Mouse (Mus musculus): ENCODE measurements around the gene Hopx.
"Not testable (repeated sequence)": the region's sequence is repeated elsewhere in the genome, so short reads cannot be mapped to it uniquely, and the experiment has no call there.

Hopx gene

DNA sequence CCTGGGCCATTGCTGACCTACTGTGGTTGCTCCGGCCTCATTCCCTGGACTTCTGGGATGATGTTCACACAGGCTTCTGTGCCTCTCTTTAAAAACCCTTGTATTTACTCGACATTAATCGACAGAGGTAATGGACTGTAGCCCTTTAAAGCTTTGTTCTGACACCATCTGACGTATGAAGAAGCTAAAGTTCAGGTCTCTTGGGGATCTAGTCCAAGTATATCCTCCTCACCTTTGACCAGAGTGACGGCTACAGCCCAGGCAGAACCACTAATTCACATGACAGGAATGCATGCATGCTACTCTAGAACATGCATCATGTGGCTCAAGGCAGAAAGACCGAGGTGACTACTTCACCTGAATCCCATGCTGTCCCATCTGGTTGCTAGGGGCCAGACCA, 14.2 kb downstream of the Hopx start:
- DNase-seq (ENCODE audit: low spot score in 2 of 2) = no peak

DNA sequence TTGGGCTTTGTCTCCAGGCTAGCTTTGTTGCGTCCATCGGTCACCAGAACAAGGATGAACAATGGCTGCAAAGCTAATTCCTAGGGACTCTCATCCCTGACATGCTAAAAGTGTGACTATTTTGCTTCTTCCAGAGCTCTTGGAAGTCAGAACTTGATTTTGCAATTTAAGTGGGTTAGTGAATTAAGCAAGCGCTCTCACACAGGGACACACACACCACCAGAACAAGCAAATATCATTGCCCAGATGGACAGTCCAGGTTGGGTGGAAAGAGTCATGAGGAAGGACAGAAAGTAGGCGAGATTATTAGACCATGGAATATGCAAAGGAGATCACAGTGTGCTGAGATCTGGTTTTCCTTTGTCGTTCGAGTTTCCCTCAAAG, 14.9 kb downstream of the Hopx start:
- no peak for DNase-seq (ENCODE audit: low spot score in 2 of 2)

DNA sequence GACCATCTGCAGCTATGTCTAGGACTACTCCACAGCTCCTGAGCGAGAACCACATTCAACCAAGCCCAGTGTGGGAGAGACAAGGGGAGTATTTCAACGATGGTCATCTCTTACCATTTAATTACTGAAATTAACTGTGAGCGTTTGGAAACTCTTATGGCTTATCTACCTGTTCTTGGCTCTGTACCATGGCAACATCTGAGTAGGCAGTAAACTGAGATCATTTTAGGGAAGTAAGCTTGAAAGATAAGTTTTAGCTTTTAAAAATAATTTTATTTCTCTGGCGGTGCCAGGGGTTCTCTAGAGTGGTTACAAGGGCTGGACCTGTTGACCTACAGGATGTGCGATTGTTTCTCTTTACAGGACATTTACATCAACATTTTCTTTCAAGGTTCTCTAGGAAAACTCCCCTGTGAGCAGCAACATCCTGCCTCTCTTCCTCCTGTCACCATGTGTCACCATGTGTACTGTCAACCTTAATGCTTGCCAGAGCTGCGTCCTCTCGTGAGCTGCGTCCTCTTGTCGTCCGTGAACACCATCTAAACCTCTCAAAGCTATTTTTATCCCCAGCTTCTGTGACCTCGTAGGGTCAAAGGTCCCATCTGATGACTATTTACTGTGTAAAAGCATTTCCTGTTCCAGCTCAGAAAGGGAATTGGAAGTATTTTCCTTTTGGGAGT, 15.5 kb downstream of the Hopx start:
- DNase-seq (ENCODE audit: low spot score in 2 of 2) = peak; percentile 48 to 51

GRCm38 (mm10) chr5:77098874-77099273, 16.0 kb downstream of the Hopx start:
- DNase-seq (ENCODE audit: low spot score in 2 of 2) = no peak

GRCm38 (mm10) chr5:77097686-77098085, 17.2 kb downstream of the Hopx start:
- DNase-seq (ENCODE audit: low spot score in 2 of 2) = no peak

- not testable (repeated sequence) for DNase-seq (ENCODE audit: low spot score in 2 of 2)
These were observed 18.7 kb downstream of the Hopx start for GRCm38 (mm10) chr5:77096194-77096593.

GRCm38 (mm10) chr5:77094510-77095491, 20.1 kb downstream of the Hopx start:
- DNase-seq (ENCODE audit: low spot score in 2 of 2) = peak; percentile 76 to 80

DNA sequence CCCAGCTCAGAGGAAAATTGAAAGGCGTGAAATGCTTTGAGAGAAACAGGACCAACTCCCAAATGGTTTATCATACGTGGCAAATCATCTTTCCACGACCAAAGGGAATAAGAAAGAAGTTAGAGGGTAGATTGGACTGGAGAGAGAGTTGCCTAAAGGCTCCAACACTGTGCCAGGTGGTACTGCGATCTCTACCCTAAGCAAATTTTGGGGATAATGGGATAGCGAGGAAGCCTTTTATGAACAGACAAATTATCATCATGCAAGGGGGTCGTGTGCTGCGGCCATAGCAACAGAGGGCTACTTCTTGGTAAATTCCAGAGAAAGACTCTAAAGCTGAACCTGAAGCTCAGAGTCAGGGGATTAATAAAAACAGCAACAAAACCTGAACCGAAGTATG, 21.0 kb downstream of the Hopx start:
- DNase-seq (ENCODE audit: low spot score in 2 of 2) = no peak

DNA sequence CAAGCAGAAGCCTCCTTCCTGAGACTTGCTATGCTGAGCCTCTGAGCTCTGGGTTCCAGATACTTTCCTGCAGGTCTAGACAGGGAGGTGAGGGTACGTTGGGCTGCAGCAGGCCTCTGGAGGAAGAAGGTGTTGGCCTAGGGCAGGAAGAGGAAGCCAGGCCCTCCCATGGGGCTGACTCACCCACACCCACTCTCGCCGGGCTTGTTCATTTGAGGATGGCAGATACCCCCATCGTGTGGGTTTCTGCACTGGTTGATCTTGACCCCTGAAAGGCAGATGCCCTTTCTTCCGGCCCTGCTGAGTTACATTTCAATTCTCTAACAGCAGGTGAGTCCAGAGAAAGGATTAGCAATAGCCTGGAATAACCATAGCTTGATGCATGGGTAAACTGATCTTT, 22.4 kb downstream of the Hopx start:
- no peak for DNase-seq (ENCODE audit: low spot score in 2 of 2)

GRCm38 (mm10) chr5:77091923-77092322, 23.0 kb downstream of the Hopx start:
- no peak for DNase-seq (ENCODE audit: low spot score in 2 of 2)

DNA sequence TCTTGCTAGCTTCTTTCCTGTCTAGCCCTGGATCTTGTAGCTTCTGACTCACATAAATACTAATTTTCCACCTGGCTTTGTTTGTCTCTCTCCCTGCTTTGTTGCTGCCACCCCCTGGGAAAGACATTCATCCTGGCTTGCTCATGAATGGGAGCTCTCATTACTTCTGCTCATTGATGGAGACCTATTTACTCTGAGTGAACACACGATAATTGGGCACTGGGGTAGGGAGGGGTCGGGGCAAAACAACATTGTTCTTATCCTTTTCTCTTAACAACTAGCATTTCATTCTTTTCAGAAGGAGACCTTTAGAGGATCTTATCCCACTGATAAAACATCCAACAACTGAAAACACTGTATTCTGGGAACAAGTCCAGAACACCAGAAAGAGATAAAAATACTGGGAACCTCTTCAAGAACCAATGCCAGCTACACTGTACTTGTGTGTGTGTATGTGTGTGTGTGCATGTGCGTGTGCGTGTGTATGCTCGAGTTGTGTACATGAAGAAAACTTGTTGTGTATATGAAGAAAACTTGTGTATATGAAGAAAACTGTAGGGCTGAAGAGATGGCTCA, 24.3 kb downstream of the Hopx start:
- peak in 1 of 2 experiments; percentile 30 for DNase-seq (ENCODE audit: low spot score in 2 of 2)

GRCm38 (mm10) chr5:77089901-77090300, 25.0 kb downstream of the Hopx start:
- DNase-seq (ENCODE audit: low spot score in 2 of 2) = no peak

- peak in 1 of 2 experiments; percentile 47 for DNase-seq (ENCODE audit: low spot score in 2 of 2)
These were observed 25.6 kb downstream of the Hopx start for GRCm38 (mm10) chr5:77089294-77089693.

GRCm38 (mm10) chr5:77087122-77087521, 27.8 kb downstream of the Hopx start:
- DNase-seq (ENCODE audit: low spot score in 2 of 2) = no peak

- no peak for DNase-seq (ENCODE audit: low spot score in 2 of 2)
These were observed 28.4 kb downstream of the Hopx start for GRCm38 (mm10) chr5:77086541-77086940.

GRCm38 (mm10) chr5:77085753-77086450, 29.0 kb downstream of the Hopx start:
- DNase-seq (ENCODE audit: low spot score in 2 of 2) = no peak

DNA sequence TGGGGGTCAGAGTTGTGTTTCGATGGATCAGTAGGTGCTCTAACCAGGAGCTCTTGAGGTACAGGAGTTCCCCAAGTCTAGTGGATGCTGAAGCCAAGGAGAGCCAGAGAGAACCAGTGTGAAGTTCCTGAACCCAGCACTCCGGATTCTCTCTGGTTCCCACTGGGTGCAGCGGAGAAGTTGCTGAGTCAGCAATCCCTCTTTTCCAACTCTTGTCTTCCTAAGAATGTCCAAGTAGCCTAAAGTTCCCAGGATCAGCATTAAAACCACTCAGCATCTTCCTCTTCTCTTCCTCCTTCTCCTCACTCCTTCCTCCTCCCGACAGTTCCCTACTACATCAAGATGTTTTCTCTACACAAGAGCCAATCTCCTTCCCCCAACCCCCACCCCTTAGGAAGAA, 30.5 kb downstream of the Hopx start:
- no peak for DNase-seq (ENCODE audit: low spot score in 2 of 2)

DNA sequence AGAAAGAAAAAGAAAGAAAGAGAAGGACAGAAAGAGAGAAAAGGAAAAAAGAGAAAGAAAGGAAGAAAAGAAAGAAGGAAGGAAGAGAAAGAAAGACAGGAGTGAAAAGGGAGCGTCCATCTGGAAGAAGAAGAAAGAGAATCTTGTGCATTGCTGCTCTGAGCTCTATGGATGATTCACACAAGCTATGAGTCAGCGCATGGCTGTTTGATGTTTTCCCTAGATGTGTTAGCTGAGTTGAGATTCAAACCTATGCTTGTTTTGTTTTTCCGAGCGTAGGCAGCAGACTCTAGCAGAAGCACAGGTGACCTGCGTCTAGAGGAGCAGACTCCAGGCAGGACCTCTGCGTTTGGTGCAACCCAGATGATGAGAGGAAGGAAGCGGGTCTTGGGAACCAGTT, 32.2 kb downstream of the Hopx start:
- DNase-seq (ENCODE audit: low spot score in 2 of 2) = no peak

- DNase-seq (ENCODE audit: low spot score in 2 of 2) = peak; percentile 38 to 39
These were observed 34.2 kb downstream of the Hopx start for GRCm38 (mm10) chr5:77080761-77081160.

- no peak for DNase-seq (ENCODE audit: low spot score in 2 of 2)
These were observed 39.0 kb downstream of the Hopx start for GRCm38 (mm10) chr5:77075951-77076350.

DNA sequence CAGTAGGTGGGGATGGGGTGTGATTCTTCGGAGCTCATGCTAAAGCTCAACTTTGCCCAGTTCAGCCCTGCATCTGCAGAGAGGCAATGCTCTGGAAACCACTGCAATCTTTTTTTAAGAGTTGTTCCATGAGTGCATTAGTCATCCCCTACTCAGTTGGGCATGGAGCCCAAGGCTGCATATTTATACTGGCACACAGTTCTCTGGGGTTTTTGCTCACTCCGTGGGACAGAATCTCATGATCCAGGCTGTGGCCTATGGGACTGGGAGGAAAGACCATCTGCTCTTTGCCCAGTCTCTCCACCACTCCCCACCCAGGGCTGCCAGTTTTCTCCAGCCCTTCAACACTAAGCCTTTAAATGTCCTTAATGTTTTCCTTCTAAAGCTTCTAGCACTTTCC, 40.0 kb downstream of the Hopx start:
- peak; percentile 70 to 81 for DNase-seq (ENCODE audit: low spot score in 2 of 2)

DNA sequence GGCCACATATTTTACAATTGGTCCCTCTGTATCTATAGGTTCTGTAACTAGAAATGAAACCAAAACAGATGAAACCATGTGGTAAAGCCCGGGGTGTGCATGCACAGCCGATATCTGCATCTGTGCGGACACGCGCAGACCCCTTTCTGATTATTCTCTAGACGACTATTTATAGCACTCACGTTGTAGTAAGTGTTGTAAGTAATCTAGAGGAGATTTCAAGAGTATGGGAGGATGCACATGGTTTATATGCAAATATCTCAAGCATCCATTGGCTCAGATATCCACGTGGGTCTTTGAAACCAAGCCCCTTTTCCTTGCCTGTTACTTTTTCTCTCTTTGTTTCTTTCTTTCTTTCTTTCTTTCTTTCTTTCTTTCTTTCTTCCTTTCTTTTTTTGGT, 41.1 kb downstream of the Hopx start:
- no peak for DNase-seq (ENCODE audit: low spot score in 2 of 2)

Data from heart, adult 9 months (tissue).